ENCODE assay signal across 1 mouse cellular context in the genomic region with DNA sequence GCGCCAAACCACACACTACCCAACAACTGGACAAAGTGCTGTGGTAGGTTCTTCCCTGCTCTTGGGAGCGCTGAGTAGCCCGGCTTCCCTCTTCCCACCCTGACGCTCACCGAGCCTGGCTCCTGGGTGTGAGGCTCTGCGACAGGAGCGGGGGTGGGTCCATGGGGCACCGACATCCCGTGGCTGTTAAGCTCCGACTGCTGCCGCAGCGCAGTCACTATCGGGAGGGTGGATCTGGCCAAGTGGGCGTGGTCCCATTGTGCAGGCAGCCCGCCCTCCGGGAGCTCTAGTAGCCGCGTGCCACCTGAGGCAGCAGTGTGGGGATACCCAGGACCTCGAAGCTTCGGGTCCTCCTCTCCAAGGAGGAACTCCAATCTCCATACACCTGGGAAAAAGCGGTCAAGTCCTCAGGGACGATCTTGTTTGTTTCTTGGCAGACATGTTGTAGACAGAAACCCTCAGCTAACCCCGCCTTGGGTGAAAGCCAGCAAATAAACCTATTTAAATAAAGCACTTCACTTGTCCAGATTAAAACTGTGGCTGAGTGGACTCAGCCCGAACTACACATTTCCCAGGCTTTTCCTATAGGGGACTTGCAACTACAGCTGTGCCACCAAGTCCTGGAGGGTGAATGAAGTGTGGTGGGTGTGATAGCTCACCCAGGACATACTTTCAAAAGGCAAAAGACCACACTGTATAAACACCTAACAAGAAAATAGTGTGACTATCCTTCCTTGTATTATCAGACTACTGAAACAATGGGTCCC.
A peak's percentile ranks its signal among the peaks of the same experiment; 100 is the strongest.
TF ChIP-seq lines count a peak whose summit lies in the region.

A gene (minus strand): TSS at position 199 of the 767 bp plus-strand sequence.

TF ChIP-seq in CH12.LX, 34 proteins besides CTCF, POLR2A, EP300 and RAD21:
- no peak for TF ChIP-seq USF2 (conservative IDR thresholded peaks at IDR 0.05; ENCODE audit: low read depth, low read length)
- no peak for TF ChIP-seq ZMIZ1 (IDR thresholded peaks at IDR 0.05; ENCODE audit: low read depth, low read length)
- no peak for TF ChIP-seq RCOR1 (conservative IDR thresholded peaks at IDR 0.05; ENCODE audit: low read depth, low read length)
- no peak for TF ChIP-seq ETS1 (conservative IDR thresholded peaks at IDR 0.05; ENCODE audit: low read depth, low read length)
- no peak for TF ChIP-seq IRF4 (IDR thresholded peaks at IDR 0.05; ENCODE audit: low read depth, low read length)
- TF ChIP-seq TBP (conservative IDR thresholded peaks at IDR 0.05; ENCODE audit: low read depth, low read length) = no peak
- no peak for TF ChIP-seq SIN3A (IDR thresholded peaks at IDR 0.05; ENCODE audit: low read length)
- TF ChIP-seq UBTF (IDR thresholded peaks at IDR 0.05; ENCODE audit: low read depth, low read length) = no peak
- peak; percentile 60; the same call in 1 of the 2 replicates for TF ChIP-seq MAX (IDR thresholded peaks at IDR 0.05; ENCODE audit: low read length)
- no peak for TF ChIP-seq ELF1 (IDR thresholded peaks at IDR 0.05; ENCODE audit: low read depth, low read length)
- TF ChIP-seq E2F4 (IDR thresholded peaks at IDR 0.05; ENCODE audit: insufficient replicate concordance, low read depth, low read length) = no peak
- TF ChIP-seq BHLHE40 (IDR thresholded peaks at IDR 0.05; ENCODE audit: low read depth, low read length) = 0 out of 2 replicates have a peak, but pooled peaks have one; percentile 17
- TF ChIP-seq ZC3H11A (IDR thresholded peaks at IDR 0.05; ENCODE audit: low read depth, low read length) = no peak
- TF ChIP-seq GABPA (IDR thresholded peaks at IDR 0.05; ENCODE audit: insufficient replicate concordance, low read depth, low read length) = no peak
- TF ChIP-seq ZKSCAN1 (IDR thresholded peaks at IDR 0.05; ENCODE audit: borderline replicate concordance, low read depth, low read length) = no peak
- no peak for TF ChIP-seq MAFK (IDR thresholded peaks at IDR 0.05; ENCODE audit: insufficient replicate concordance, low read length)
- TF ChIP-seq TCF12 (IDR thresholded peaks at IDR 0.05; ENCODE audit: low read depth, low read length) = no peak
TF ChIP-seq in CH12.LX: peak in this region for 2.
